Mouse (Mus musculus): ENCODE results near the gene Usp21. TPM values are rescaled to one million over a fixed set of nuclear protein-coding genes. Genes with fewer than 3 reads are reported as not detected.

The Usp21 gene
- polyA plus RNA-seq, 2 experiments, result 17.4 to 18.0 TPM

DNA sequence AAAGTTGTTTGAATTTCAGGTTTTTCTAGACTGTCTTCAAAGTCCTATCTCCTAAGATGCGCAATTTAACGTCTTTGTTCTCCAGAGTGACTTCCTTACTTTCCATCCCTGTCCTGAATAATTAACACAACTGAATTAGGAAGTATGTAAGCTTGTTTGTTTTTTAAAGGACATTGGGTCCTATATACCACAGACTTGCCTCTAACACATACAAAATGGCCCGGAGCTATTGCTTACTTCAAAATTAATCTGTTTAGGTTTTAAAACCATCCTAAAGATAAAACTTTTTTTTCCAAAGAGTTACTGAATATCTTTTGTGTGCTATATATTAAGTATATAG is 7.2 kb upstream of the Usp21 start:
- Histone ChIP-seq H3K4me2 (ENCODE audit: low read depth) (peak overlapping the region; percentile 76), H3K27ac (peak overlapping the region; percentile 88), H3K27me3 (ENCODE audit: control insufficient read depth, insufficient read depth, low read length) (peaks cover 12% of the 10 kb centered on the region), H3K9me3 (ENCODE audit: control insufficient read depth, low read length) (no peaks in the 10 kb centered on the region), H3K4me3 (ENCODE audit: insufficient read depth in 1 of 2, low read depth in 2 of 2, low read length in 2 of 2) (peak overlapping the region; percentile 94 to 99), H3K4me1 (replicated peaks; ENCODE audit: control insufficient read depth in 2 of 2, insufficient read depth in 2 of 2, low read length in 1 of 2) (peaks cover 13 to 24% of the 10 kb centered on the region in 2 experiments), H3K36me3 (replicated peaks; ENCODE audit: control insufficient read depth, insufficient read depth, low read depth) (no peaks in the 10 kb centered on the region), H3K9ac (replicated peaks) (peak overlapping the region; percentile 95)
- WGBS (ENCODE audit: insufficient replicate concordance), result 10% methylated on average over 3 of the region's 3 CpGs
- TF ChIP-seq CTCF (IDR thresholded peaks at IDR 0.05; ENCODE audit: low read depth) (no peak), EP300 (IDR thresholded peaks at IDR 0.05; ENCODE audit: low read depth) (no peak)
- ATAC-seq (ENCODE audit: insufficient read depth), result 0 out of 2 replicates have a peak, but pooled peaks have one; percentile 2
- DNase-seq (ENCODE audit: low read depth in 3 of 3, low spot score in 3 of 3), result no peak

DNA sequence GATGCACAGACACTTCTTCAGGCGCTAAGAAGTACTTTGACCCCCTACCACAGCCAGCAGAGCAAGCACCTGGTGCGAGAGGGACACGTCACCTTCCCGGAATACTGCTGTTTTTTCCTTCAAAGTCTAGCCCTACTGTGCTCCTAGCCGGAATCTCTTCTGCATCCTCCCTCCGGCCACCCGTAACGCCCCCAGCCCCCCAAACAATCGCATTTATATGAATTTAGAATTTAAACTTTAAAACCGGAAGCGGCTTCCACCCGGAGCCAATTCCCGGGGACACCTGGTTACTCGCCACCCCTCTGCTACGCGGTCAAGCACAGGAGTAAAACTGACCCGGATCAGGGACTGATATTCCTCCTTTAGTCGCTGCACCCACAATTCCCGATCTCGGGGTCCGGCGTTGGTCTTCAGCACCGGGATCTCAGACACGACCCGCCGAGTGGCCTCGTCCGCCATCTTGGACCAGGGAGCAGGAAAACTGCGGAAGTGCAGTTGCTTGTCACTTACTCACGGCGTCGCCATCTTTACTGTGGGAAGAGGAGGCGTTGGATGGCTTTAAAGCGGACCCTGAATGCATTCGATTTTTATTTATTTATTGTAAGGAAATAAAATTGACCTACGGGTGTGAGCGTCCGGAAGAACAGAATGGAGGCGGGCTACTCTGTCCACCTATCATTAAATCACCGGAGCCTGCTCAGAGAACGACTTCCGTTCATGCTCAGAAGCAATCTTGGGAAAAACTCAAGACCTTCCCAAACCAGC is 6.7 kb upstream of the Usp21 start, which contains the start of gene Ufc1:
Ufc1 (minus strand) TSS at position 727 of the 765 bp plus-strand sequence.
- Histone ChIP-seq H3K36me3 (replicated peaks; ENCODE audit: control insufficient read depth, insufficient read depth, low read depth) (no peaks in the 10 kb centered on the region; the same call in 1 of the 2 replicates), H3K27me3 (ENCODE audit: control insufficient read depth, insufficient read depth, low read length) (peaks cover 12% of the 10 kb centered on the region), H3K27ac (peak within 1 kb of the TSS; percentile 88), H3K4me1 (replicated peaks; ENCODE audit: control insufficient read depth in 2 of 2, insufficient read depth in 2 of 2, low read length in 1 of 2) (peaks cover 13 to 24% of the 10 kb centered on the region in 2 experiments), H3K9ac (replicated peaks) (peak within 1 kb of the TSS; percentile 95), H3K4me2 (ENCODE audit: low read depth) (peak within 1 kb of the TSS; percentile 76), H3K9me3 (ENCODE audit: control insufficient read depth, low read length) (no peaks in the 10 kb centered on the region), H3K4me3 (ENCODE audit: insufficient read depth in 1 of 2, low read depth in 2 of 2, low read length in 2 of 2) (peak within 1 kb of the TSS; percentile 94 to 99)
- WGBS (ENCODE audit: insufficient replicate concordance), result under 1% methylated on average over 42 of the region's 42 CpGs
- TF ChIP-seq CTCF (IDR thresholded peaks at IDR 0.05; ENCODE audit: low read depth) (peak; percentile 61), EP300 (IDR thresholded peaks at IDR 0.05; ENCODE audit: low read depth) (no peak)
- ATAC-seq (ENCODE audit: insufficient read depth) (peak; percentile 78), DNase-seq (ENCODE audit: low read depth in 3 of 3, low spot score in 3 of 3) (peak; percentile 72 to 77 (median 73))

DNA sequence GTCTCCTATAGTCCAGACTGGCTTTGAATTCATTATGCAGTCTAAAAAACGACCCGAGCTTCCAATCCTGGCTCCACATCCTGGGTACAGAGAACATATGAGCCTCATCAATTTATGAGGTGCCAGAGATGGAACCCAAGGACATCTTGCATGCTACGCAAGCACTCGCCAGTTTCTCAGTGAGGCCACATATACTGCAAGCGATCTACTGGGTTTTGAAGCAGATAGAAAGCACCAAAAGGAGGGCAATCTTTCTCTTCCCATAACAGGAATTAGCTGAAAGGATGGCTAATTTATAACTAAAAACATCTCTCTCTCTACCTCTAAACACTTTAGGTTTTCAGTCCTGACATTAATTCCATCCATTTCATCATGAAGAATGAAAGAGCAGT is 6.1 kb upstream of the Usp21 start:
- 44% methylated on average over 5 of the region's 5 CpGs for WGBS (ENCODE audit: insufficient replicate concordance)
- no peak for ATAC-seq (ENCODE audit: insufficient read depth)
- Histone ChIP-seq H3K27me3 (ENCODE audit: control insufficient read depth, insufficient read depth, low read length) (peaks cover 12% of the 10 kb centered on the region), H3K9me3 (ENCODE audit: control insufficient read depth, low read length) (no peaks in the 10 kb centered on the region), H3K36me3 (replicated peaks; ENCODE audit: control insufficient read depth, insufficient read depth, low read depth) (peaks cover 1% of the 10 kb centered on the region; the same call in 1 of the 2 replicates), H3K27ac (peak overlapping the region; percentile 88), H3K4me1 (replicated peaks; ENCODE audit: control insufficient read depth in 2 of 2, insufficient read depth in 2 of 2, low read length in 1 of 2) (peaks cover 13 to 24% of the 10 kb centered on the region in 2 experiments), H3K9ac (replicated peaks) (peak overlapping the region; percentile 95), H3K4me3 (ENCODE audit: insufficient read depth in 1 of 2, low read depth in 2 of 2, low read length in 2 of 2) (peak overlapping the region; percentile 94 to 99), H3K4me2 (ENCODE audit: low read depth) (peak overlapping the region; percentile 76)
- TF ChIP-seq CTCF (IDR thresholded peaks at IDR 0.05; ENCODE audit: low read depth) (no peak), EP300 (IDR thresholded peaks at IDR 0.05; ENCODE audit: low read depth) (no peak)
- DNase-seq (ENCODE audit: low read depth in 3 of 3, low spot score in 3 of 3), result no peak

DNA sequence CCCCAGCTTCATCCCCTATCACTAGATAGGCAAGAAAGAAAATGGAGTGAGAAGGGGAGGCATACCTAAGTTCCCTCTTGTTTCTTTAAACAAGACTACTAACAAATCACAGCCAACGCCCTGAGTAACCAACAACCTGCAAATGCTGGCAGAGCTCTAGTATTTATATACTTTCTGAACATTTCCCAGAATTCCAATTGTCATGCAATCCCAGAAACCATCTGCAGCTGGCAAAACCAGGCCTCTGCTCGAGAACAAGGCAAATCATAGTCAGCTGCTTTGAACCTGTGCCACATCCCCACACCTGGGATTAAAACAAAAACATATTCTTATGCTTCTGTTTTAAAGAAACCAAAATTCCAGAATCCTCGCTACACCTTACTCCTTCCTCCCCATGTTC is 5.6 kb upstream of the Usp21 start:
- Histone ChIP-seq H3K4me3 (ENCODE audit: insufficient read depth in 1 of 2, low read depth in 2 of 2, low read length in 2 of 2) (peak overlapping the region in 1 of 2 experiments; percentile 94; a peak in 2 of 4 replicates), H3K4me2 (ENCODE audit: low read depth) (peak overlapping the region; percentile 76), H3K4me1 (replicated peaks; ENCODE audit: control insufficient read depth in 2 of 2, insufficient read depth in 2 of 2, low read length in 1 of 2) (peaks cover 14 to 25% of the 10 kb centered on the region in 2 experiments)

DNA sequence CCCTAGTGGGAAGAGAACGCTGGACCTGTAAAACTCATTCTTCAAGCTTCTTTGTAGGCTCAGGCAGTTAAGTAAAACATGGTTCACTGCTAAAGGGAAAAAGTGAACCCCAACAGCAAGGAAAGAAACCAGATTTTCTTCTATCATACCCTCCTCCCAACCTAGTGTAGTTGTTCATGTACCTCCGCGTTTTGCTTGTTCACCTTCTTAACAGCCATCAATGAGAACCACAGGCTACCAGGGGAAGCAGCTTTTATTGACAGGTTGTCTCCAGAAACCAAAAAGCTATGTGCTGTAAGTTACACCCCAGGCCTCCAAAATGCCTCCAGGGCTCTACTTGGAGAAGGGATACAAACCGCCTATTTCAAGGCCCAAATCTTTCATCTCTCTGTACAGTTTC is 537 bp upstream of the Usp21 start:
- Histone ChIP-seq H3K9ac (replicated peaks) (no peak overlapping the region; the same call in 1 of the 2 replicates), H3K4me1 (replicated peaks; ENCODE audit: control insufficient read depth in 2 of 2, insufficient read depth in 2 of 2, low read length in 1 of 2) (peaks cover 19 to 23% of the 10 kb centered on the region in 2 experiments), H3K9me3 (ENCODE audit: control insufficient read depth, low read length) (no peaks in the 10 kb centered on the region), H3K27ac (peak overlapping the region; percentile 65), H3K27me3 (ENCODE audit: control insufficient read depth, insufficient read depth, low read length) (no peaks in the 10 kb centered on the region), H3K4me2 (ENCODE audit: low read depth) (peak overlapping the region; percentile 67), H3K4me3 (ENCODE audit: insufficient read depth in 1 of 2, low read depth in 2 of 2, low read length in 2 of 2) (peak overlapping the region in 1 of 2 experiments; percentile 86; a peak in 2 of 4 replicates), H3K36me3 (replicated peaks; ENCODE audit: control insufficient read depth, insufficient read depth, low read depth) (peaks cover 21% of the 10 kb centered on the region)
- DNase-seq (ENCODE audit: low read depth in 3 of 3, low spot score in 3 of 3), result no peak
- WGBS (ENCODE audit: insufficient replicate concordance), result 63% methylated on average over 4 of the region's 4 CpGs
- TF ChIP-seq EP300 (IDR thresholded peaks at IDR 0.05; ENCODE audit: low read depth) (no peak), CTCF (IDR thresholded peaks at IDR 0.05; ENCODE audit: low read depth) (no peak)
- ATAC-seq (ENCODE audit: insufficient read depth), result no peak

More for the DNA sequence above, 5.6 kb upstream of the Usp21 start:
- H3K36me3 ChIP-seq (replicated peaks; ENCODE audit: control insufficient read depth, insufficient read depth, low read depth), result peaks cover 6% of the 10 kb centered on the region
- TF ChIP-seq CTCF (IDR thresholded peaks at IDR 0.05; ENCODE audit: low read depth) (no peak), EP300 (IDR thresholded peaks at IDR 0.05; ENCODE audit: low read depth) (no peak)
- H3K27ac ChIP-seq, result no peak overlapping the region
- no peak for ATAC-seq (ENCODE audit: insufficient read depth)
- no peaks in the 10 kb centered on the region for H3K9me3 ChIP-seq (ENCODE audit: control insufficient read depth, low read length)
- DNase-seq (ENCODE audit: low read depth in 3 of 3, low spot score in 3 of 3), result no peak
- peaks cover 12% of the 10 kb centered on the region for H3K27me3 ChIP-seq (ENCODE audit: control insufficient read depth, insufficient read depth, low read length)
- 77% methylated on average over 3 of the region's 3 CpGs for WGBS (ENCODE audit: insufficient replicate concordance)
- no peak overlapping the region for H3K9ac ChIP-seq (replicated peaks)
